Mouse (Mus musculus) limb, embryonic 11.5 days (tissue): ENCODE data around the gene Eif4e2. TPM values are rescaled to one million over a fixed set of nuclear protein-coding genes. Genes with fewer than 3 reads are reported as not detected.

Source experiments
- ATAC-seq: fragments of 200-750 bp; cut with Nextera tagmentation; 2 replicates; pipeline ENCODE4 v1.8.0; 2017; ENCODE audit warnings: low read depth; ENCODE audit not compliant: insufficient number of reproducible peaks, low FRiP score, low TSS enrichment
- DNase-seq: peaks from one replicate; pipeline ENCODE4 v3.0.0-alpha.2; 2015; ENCODE audit warnings: low spot score
- H3K27ac ChIP-seq: fragments of 300-500 bp; sonication (generic); replicated peaks from 2 replicates; pipeline ENCODE4 v1.5.1; 2014; ENCODE audit warnings: low read depth, mild to moderate bottlenecking, low read length
- H3K27me3 ChIP-seq: fragments of 300-500 bp; sonication (generic); 2 replicates; pipeline ENCODE4 v1.6.1; 2014; ENCODE audit warnings: mild to moderate bottlenecking, low read length, mixed read lengths; ENCODE audit not compliant: control insufficient read depth, insufficient read depth
- H3K36me3 ChIP-seq: fragments of 300-500 bp; sonication (generic); 2 replicates; pipeline ENCODE4 v1.6.1; 2014; ENCODE audit warnings: mild to moderate bottlenecking, low read length, moderate library complexity, mixed read lengths; ENCODE audit not compliant: control insufficient read depth, insufficient read depth
- H3K4me1 ChIP-seq: fragments of 300-500 bp; sonication (generic); 2 replicates; pipeline ENCODE4 v1.6.1; 2014; ENCODE audit warnings: low read length, mixed read lengths; ENCODE audit not compliant: control insufficient read depth, insufficient read depth
- H3K4me2 ChIP-seq: fragments of 300-500 bp; sonication (generic); 2 replicates; pipeline ENCODE4 v1.6.1; 2014; ENCODE audit warnings: low read depth, mild to moderate bottlenecking, moderate library complexity; ENCODE audit not compliant: severe bottlenecking
- H3K4me3 ChIP-seq: fragments of 300-500 bp; sonication (generic); 2 replicates; pipeline ENCODE4 v1.5.1; 2014; ENCODE audit warnings: low read depth, low read length
- H3K9ac ChIP-seq: fragments of 300-500 bp; sonication (generic); 2 replicates; pipeline ENCODE4 v1.6.1; 2014; ENCODE audit warnings: mild to moderate bottlenecking, low read length
- H3K9me3 ChIP-seq: fragments of 300-500 bp; sonication (generic); 2 replicates; pipeline ENCODE4 v1.6.1; 2016; ENCODE audit warnings: low read length; ENCODE audit not compliant: control insufficient read depth
- WGBS: fragments of 180-500 bp; shearing (Covaris S2); extraction: QIAGEN DNeasy Blood & Tissue Kit; methylation state at CpG from one replicate; pipeline ENCODE4 v1.1.7; 2014; 5-methylcytosine and 5-hydroxymethylcytosine counted together
- polyA plus RNA-seq: library from polyadenylated mRNA; unstranded; fragments of >200 nt; fragmentation: Nextera tagmentation; extraction: Ambion mirVana; gene quantifications from 2 replicates; pipeline ENCODE4 v1.2.1, GENCODE M21; 2014

The Eif4e2 gene
- polyA plus RNA-seq, 1 experiment from 2014 or later: 140 TPM

DNA sequence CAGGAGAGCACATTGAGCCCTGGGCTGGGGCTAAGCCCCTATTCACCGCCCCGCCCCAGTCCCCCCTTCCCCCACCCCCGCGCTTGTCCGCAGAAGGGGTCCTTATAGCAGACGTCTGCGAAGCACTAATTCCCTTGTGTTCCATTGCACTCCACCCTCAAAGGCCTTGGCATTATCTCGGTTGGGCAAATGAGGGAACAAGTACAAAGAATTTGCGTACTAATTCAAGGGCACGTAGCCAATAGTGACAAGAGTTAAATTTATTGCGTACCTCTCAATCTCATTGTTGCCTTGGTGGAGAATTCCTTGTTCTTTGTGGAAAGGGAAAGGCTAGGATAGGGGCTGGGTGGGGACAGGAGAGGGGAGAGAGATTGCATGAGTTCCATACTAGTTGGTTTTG, 44.0 kb downstream of the Eif4e2 start:
- 15% methylated on average over 11 of the region's 11 CpGs for WGBS
- H3K4me3 ChIP-seq: no peak overlapping the region
- H3K27me3 ChIP-seq: peaks cover 14% of the 10 kb centered on the region
- no peak overlapping the region for H3K9ac ChIP-seq
- ATAC-seq (no peak), DNase-seq (no peak)
- H3K4me2 ChIP-seq: no peak overlapping the region
- H3K9me3 ChIP-seq: no peaks in the 10 kb centered on the region
- no peak overlapping the region for H3K27ac ChIP-seq
- H3K4me1 ChIP-seq: 0 out of 2 replicates have a peak, but pooled peaks cover 3% of the 10 kb centered on the region
- no peaks in the 10 kb centered on the region for H3K36me3 ChIP-seq

DNA sequence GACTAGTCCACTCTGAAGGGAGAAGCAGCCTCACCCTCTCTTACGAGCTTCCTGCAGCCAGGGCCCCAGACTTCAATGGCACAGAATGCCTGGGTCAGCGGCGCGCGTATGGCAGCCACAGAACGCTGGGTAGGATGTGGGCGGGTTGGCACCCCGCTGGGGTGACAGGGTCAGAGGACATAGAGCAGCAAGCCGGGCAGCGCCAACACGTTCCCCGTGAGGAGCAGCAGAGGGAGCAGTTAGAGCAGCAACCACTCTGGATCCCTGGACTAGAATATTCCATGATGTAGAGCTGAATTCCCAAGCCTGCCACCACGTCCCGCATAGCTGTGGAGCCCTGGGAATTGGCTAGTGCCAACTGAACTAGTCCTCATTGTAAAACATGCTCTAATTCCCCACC, 44.8 kb downstream of the Eif4e2 start:
- ATAC-seq (no peak), DNase-seq (no peak)
- Histone ChIP-seq H3K4me1 (0 out of 2 replicates have a peak, but pooled peaks cover 3% of the 10 kb centered on the region), H3K4me3 (no peak overlapping the region), H3K4me2 (no peak overlapping the region), H3K27ac (no peak overlapping the region), H3K9ac (no peak overlapping the region), H3K36me3 (no peaks in the 10 kb centered on the region), H3K27me3 (peaks cover 22% of the 10 kb centered on the region), H3K9me3 (no peaks in the 10 kb centered on the region)
- 15% methylated on average over 14 of the region's 14 CpGs for WGBS

DNA sequence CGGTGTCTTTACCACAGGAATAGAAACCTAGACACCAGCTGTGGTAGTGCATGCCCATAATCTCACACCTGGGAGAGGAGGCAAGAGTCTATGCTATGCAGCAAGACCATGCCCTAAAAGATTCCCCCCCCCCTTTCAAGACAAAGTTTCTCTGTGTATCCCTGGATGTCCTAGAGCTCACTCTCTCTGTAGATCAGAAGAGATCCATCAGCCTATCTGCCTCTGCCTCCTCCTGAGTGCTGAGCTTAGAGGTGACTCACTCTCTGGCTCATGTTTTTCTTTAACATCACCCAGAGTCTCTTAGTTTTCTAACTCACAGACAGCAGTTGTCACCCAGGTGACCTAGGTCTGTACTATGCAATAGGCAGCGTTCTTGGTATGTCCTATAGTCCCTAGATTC, 45.6 kb downstream of the Eif4e2 start:
- Histone ChIP-seq H3K9ac (no peak overlapping the region), H3K27ac (no peak overlapping the region), H3K27me3 (peaks cover 31% of the 10 kb centered on the region), H3K4me1 (0 out of 2 replicates have a peak, but pooled peaks cover 3% of the 10 kb centered on the region), H3K4me3 (no peak overlapping the region), H3K4me2 (no peak overlapping the region), H3K9me3 (no peaks in the 10 kb centered on the region), H3K36me3 (no peaks in the 10 kb centered on the region)
- 84% methylated on average over 2 of the region's 2 CpGs for WGBS
- DNase-seq (no peak), ATAC-seq (no peak)

DNA sequence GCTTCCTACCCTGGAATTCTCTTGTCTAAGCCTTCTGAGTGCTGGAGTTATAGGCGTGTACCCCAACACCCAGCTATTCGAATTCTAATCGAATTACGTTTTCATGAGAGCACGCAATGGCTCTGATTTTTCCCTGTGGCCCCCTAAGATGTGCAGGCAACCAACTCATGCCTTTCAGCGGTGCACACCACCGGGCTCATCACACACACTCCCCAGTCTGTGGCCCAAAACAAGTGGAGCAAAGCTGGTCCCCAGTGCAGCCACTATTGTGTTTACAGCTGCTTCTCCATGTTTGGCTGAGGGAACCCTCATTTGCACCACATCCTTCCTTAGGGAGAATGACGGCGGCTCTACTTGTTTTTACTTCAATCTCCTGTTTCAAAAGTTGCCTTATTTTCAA, 49.5 kb downstream of the Eif4e2 start:
- no peak overlapping the region for H3K4me2 ChIP-seq
- no peak for DNase-seq
- peaks cover 54% of the 10 kb centered on the region for H3K27me3 ChIP-seq
- H3K36me3 ChIP-seq: no peaks in the 10 kb centered on the region
- H3K4me1 ChIP-seq: no peaks in the 10 kb centered on the region
- no peak overlapping the region for H3K9ac ChIP-seq
- no peak overlapping the region for H3K4me3 ChIP-seq
- no peak for ATAC-seq
- H3K27ac ChIP-seq: no peak overlapping the region
- no peaks in the 10 kb centered on the region for H3K9me3 ChIP-seq
- 6% methylated on average over 9 of the region's 9 CpGs for WGBS

DNA sequence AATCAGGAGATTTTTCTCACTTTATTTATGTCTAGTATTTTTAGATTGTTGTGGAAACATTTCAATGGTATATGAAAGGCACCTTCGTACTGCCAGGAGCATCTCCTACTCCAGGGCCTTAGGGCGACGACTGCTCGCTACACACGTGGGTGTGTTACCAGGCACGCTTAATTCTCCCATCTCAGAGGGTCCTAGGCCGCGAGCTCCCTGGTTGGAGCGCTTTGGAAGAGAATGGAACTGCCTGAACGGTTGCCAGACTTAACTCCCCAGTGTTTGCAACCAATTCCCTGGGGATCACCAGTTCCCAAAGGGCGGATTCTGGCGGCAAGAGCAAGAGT, 50.1 kb downstream of the Eif4e2 start:
- peak; percentile 60 for DNase-seq
- H3K27ac ChIP-seq: no peak overlapping the region
- H3K4me2 ChIP-seq: peak overlapping the region; percentile 96
- H3K27me3 ChIP-seq: peaks cover 52% of the 10 kb centered on the region
- H3K9me3 ChIP-seq: no peaks in the 10 kb centered on the region
- H3K36me3 ChIP-seq: no peaks in the 10 kb centered on the region
- H3K4me1 ChIP-seq: no peaks in the 10 kb centered on the region
- ATAC-seq: no peak
- WGBS: under 1% methylated on average over 12 of the region's 12 CpGs
- peak overlapping the region; percentile 41 for H3K4me3 ChIP-seq
- no peak overlapping the region for H3K9ac ChIP-seq

DNA sequence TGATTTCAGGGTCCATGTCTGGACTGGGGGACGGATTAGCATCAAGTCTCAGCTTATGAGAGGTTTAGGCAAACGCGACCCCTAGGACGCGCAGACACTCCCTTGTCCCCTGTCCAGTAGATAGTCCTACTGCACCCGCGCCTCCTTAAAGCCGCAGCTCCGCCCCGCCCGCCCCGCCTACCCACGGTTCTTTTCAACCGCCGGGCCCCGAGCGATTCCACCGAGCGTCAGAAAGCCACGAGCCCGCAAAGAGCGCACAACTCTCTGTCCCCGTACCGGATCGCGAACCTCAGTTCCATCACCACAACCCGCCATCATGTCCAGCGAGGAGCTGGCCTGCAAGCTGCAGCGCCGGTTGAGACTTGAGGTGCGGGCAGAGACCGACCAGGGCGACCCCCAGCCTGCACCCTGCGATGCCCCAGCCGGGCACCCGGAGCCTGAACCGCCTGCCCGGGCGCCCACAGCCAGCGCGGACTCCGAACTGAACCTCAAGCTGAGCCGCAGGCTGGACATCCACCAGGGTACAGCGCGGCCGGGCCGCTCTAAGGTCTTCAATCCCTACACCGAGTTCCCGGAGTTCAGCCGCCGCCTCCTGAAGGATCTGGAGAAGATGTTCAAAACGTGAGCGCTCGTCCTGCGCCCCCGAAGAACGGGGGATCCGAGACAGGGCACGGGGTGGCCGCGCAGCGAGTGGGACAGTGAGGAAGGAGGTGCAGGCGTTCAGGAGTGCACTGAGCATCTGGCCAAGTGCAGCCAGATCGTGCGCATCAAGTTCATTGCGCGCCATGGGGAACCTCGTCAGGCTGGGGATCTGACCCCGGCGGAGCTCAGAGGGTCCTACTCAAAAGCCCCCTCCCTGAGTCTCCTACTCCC, 50.7 kb downstream of the Eif4e2 start, which contains the start of gene Efhd1:
TSS of gene Efhd1 (plus strand) at position 230 of the 873 bp plus-strand sequence.
- peak within 1 kb of the TSS; percentile 9; the same call in 1 of the 2 replicates for H3K9ac ChIP-seq
- no peaks in the 10 kb centered on the region for H3K4me1 ChIP-seq
- WGBS: under 1% methylated on average over 70 of the region's 70 CpGs
- DNase-seq (peak; percentile 72), ATAC-seq (peak; percentile 37; the same call in 1 of the 2 replicates)
- H3K4me3 ChIP-seq: peak within 1 kb of the TSS; percentile 41
- H3K27me3 ChIP-seq: peaks cover 52% of the 10 kb centered on the region
- no peaks in the 10 kb centered on the region for H3K9me3 ChIP-seq
- H3K27ac ChIP-seq: no peak within 1 kb of the TSS
- no peaks in the 10 kb centered on the region for H3K36me3 ChIP-seq
- peak within 1 kb of the TSS; percentile 96 for H3K4me2 ChIP-seq

DNA sequence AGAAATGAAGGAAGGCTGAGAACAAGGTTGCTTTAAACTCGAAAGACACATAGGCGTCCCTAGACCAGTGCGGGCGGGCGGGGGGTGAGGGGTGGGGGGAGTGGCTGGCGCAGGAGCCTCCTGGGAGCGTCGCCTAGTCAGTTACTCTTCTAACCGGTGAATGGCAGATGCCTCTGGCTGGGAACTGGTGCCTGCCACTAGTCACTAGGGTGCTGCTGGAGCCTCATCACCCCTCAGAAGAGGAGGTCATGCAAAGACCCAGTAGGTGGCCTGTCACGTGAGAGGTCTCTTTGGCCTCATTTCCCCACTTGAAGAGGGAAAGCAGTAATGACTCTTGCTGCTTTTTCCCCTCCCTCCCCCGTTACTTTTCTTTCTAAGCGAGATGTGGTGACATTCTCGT, 51.5 kb downstream of the Eif4e2 start:
- Histone ChIP-seq H3K4me1 (no peaks in the 10 kb centered on the region), H3K4me3 (peak overlapping the region; percentile 41), H3K9me3 (no peaks in the 10 kb centered on the region), H3K9ac (no peak overlapping the region), H3K36me3 (no peaks in the 10 kb centered on the region), H3K27me3 (peaks cover 49% of the 10 kb centered on the region), H3K27ac (no peak overlapping the region), H3K4me2 (peak overlapping the region; percentile 96; the same call in 1 of the 2 replicates)
- ATAC-seq (no peak), DNase-seq (peak; percentile 39)
- WGBS: 1% methylated on average over 13 of the region's 13 CpGs

DNA sequence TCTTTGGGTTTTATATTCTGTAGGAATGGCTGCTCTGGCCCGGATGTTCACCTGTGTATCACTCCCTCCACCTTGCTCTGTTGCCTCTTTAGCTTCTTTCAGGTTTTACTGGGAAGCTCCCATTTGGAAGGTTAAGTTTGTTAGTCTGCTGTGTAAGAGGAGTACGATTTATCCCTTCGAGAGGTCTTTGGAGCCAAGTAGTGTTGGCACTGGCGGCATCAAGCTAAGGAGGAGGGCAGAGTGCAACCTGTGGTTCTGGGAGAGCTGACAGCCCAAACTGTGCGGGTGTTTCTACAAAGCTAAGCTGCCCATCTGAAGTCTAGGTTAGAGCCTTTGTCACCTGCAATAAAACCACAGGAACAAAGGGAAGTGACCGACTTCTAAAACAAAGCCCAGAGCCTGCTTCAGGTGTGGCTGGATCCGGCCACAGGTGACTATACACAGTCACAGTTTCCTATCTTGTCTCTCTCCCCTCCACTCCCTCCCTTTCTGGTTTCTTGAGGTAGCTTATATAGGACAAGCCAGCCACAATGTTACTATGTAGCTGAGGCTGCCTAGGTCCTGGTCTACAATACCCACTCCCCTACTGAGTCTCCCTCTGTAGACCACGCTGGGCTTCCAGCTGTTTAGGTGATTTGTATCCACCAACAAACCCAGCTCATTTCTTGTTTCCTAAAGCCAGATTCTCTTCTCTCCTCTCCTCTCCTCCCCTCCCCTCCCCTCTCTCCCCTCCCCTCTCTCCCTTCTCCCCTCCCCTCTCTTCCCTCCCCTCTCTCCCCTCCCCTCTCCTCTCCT, 52.8 kb downstream of the Eif4e2 start:
- Histone ChIP-seq H3K4me3 (no peak overlapping the region), H3K27ac (no peak overlapping the region), H3K9ac (no peak overlapping the region), H3K9me3 (no peaks in the 10 kb centered on the region), H3K4me2 (no peak overlapping the region), H3K4me1 (peaks cover 11% of the 10 kb centered on the region), H3K27me3 (peaks cover 49% of the 10 kb centered on the region), H3K36me3 (no peaks in the 10 kb centered on the region)
- DNase-seq (no peak), ATAC-seq (no peak)
- 27% methylated on average over 8 of the region's 8 CpGs for WGBS
